Mouse (Mus musculus) retina, adult 2 months (tissue): ENCODE data around the gene 1700020D05Rik.
"Not testable (repeated sequence)": the region's sequence is repeated elsewhere in the genome, so short reads cannot be mapped to it uniquely, and the experiment has no call there.

Experiments
- DNase-seq: peaks from one replicate; pipeline ENCODE4 v3.0.0-alpha.2; 2012; ENCODE audit warnings: low read depth, low spot score

The 1700020D05Rik gene

GRCm38 (mm10) chr19:5495353-5496051, 8.1 kb downstream of the 1700020D05Rik start:
- no peak for DNase-seq

GRCm38 (mm10) chr19:5494314-5494713, 9.3 kb downstream of the 1700020D05Rik start:
- no peak for DNase-seq

GRCm38 (mm10) chr19:5493301-5493721, 10.3 kb downstream of the 1700020D05Rik start:
- DNase-seq: not testable (repeated sequence)

- no peak for DNase-seq
These were observed 10.9 kb downstream of the 1700020D05Rik start for GRCm38 (mm10) chr19:5492641-5493040.

- no peak for DNase-seq
These were observed 12.5 kb downstream of the 1700020D05Rik start for GRCm38 (mm10) chr19:5490898-5491708.

- peak; percentile 86 for DNase-seq
These were observed 13.2 kb downstream of the 1700020D05Rik start, which contains the start of gene Cfl1 for GRCm38 (mm10) chr19:5490313-5490897. Gene Cfl1, plus strand, starts transcription at chr19:5490455.

- not testable (repeated sequence) for DNase-seq
These were observed 13.9 kb downstream of the 1700020D05Rik start for GRCm38 (mm10) chr19:5489721-5490120.

- DNase-seq: peak; percentile 84
These were observed 14.6 kb downstream of the 1700020D05Rik start for GRCm38 (mm10) chr19:5488878-5489571.

GRCm38 (mm10) chr19:5487768-5488550, 15.6 kb downstream of the 1700020D05Rik start, which contains the start of gene Mus81:
Gene Mus81, minus strand, starts transcription at chr19:5488402.
- DNase-seq: peak; percentile 75

- DNase-seq: no peak
These were observed 16.8 kb downstream of the 1700020D05Rik start for GRCm38 (mm10) chr19:5486771-5487170.

- DNase-seq: no peak
These were observed 17.3 kb downstream of the 1700020D05Rik start for GRCm38 (mm10) chr19:5486286-5486685.

GRCm38 (mm10) chr19:5485821-5486220, 17.8 kb downstream of the 1700020D05Rik start:
- no peak for DNase-seq

- no peak for DNase-seq
These were observed 18.2 kb downstream of the 1700020D05Rik start for GRCm38 (mm10) chr19:5485371-5485770.

- DNase-seq: no peak
These were observed 19.1 kb downstream of the 1700020D05Rik start for GRCm38 (mm10) chr19:5484496-5484895.

GRCm38 (mm10) chr19:5483386-5484359, 19.9 kb downstream of the 1700020D05Rik start:
- DNase-seq: no peak

GRCm38 (mm10) chr19:5481398-5481797, 22.2 kb downstream of the 1700020D05Rik start:
- DNase-seq: no peak

- DNase-seq: no peak
These were observed 23.6 kb downstream of the 1700020D05Rik start for GRCm38 (mm10) chr19:5480016-5480415.

- DNase-seq: no peak
These were observed 25.8 kb downstream of the 1700020D05Rik start for GRCm38 (mm10) chr19:5477668-5478300.
